In genomic region chr7:72498562-72499230, GRCm38 (mm10) we compare ENCODE assay signal across 9 mouse cellular contexts.
A peak's percentile ranks its signal among the peaks of the same experiment; 100 is the strongest.
DNase-seq lines count a peak whose midpoint lies in the region; ATAC-seq and TF ChIP-seq lines count a peak whose summit lies in the region.
"Had no signal": no experiment of that assay in that cellular context is flagged by ENCODE, and none has a peak within 500 bp of the region (broad histone marks: within the 10 kb centered on the region; RNA-seq: fewer than 3 reads in every experiment).

No protein-coding gene starts in this region.

- H3K27me3 ChIP-seq in heart, embryonic 10.5 days (ENCODE audit: insufficient read depth, poor library complexity, severe bottlenecking), result no peaks in the 10 kb centered on the region
- H3K27me3 ChIP-seq in thymus, adult 2 months (ENCODE audit: control insufficient read depth, insufficient read depth, low read length), result no peaks in the 10 kb centered on the region
- H3K27me3 ChIP-seq: midbrain, embryonic 12.5 days had no signal

- H3K4me1 ChIP-seq in heart, embryonic 10.5 days, result no peaks in the 10 kb centered on the region
- H3K4me1 ChIP-seq in thymus, adult 2 months (replicated peaks; ENCODE audit: control insufficient read depth, insufficient read depth, low read length), result no peaks in the 10 kb centered on the region

- H3K4me3 ChIP-seq in heart, embryonic 10.5 days, result no peak overlapping the region
- H3K4me3 ChIP-seq in thymus, adult 2 months (ENCODE audit: control insufficient read depth, insufficient read depth, low read length), result no peak overlapping the region
- H3K4me3 ChIP-seq: midbrain, embryonic 12.5 days had no signal

- no peak overlapping the region for H3K27ac ChIP-seq in heart, embryonic 10.5 days
- no peak overlapping the region for H3K27ac ChIP-seq in thymus, adult 2 months (ENCODE audit: control insufficient read depth, insufficient read depth, low read length)
- H3K27ac ChIP-seq: midbrain, embryonic 12.5 days had no signal

- no peaks in the 10 kb centered on the region for H3K9me3 ChIP-seq in heart, embryonic 10.5 days
- H3K9me3 ChIP-seq: midbrain, embryonic 12.5 days had no signal

- 72% methylated on average over 4 of the region's 4 CpGs for WGBS in heart, embryonic 10.5 days
- 27% methylated on average over 4 of the region's 4 CpGs for WGBS in thymus, adult 2 months

- no peak for TF ChIP-seq CTCF in thymus, adult 2 months (IDR thresholded peaks at IDR 0.05; ENCODE audit: borderline replicate concordance, control insufficient read depth, extremely low read depth, insufficient read depth, low read length, poor library complexity)

- ATAC-seq in monocyte, adult 5-6 weeks (replicated peaks; ENCODE audit: insufficient number of reproducible peaks, low FRiP score, low TSS enrichment, poor library complexity, severe bottlenecking), result no peak

- no peaks in the 10 kb centered on the region for H3K36me3 ChIP-seq in heart, embryonic 10.5 days
- no peaks in the 10 kb centered on the region for H3K36me3 ChIP-seq in thymus, adult 2 months (ENCODE audit: control insufficient read depth, insufficient read depth, low read length)
- H3K36me3 ChIP-seq: midbrain, embryonic 12.5 days had no signal

- TF ChIP-seq POLR2A in thymus, adult 2 months (IDR thresholded peaks at IDR 0.05; ENCODE audit: control insufficient read depth, extremely low read depth, insufficient read depth, low read length, poor library complexity), result no peak

- DNase-seq in heart, adult 18-20 months, result peak; percentile 52 to 58
- no peak for DNase-seq in heart, embryonic 10.5 days (ENCODE audit: low spot score)
- peak; percentile 70 for DNase-seq in urinary bladder, postnatal 14 days (ENCODE audit: low spot score)
- no peak for DNase-seq in urinary bladder, postnatal 10 days (ENCODE audit: low spot score)
- peak; percentile 7 to 24 for DNase-seq in layer of hippocampus, postnatal 36 days
- DNase-seq in embryo, embryonic 9.5 days (ENCODE audit: extremely low spot score), result no peak
- DNase-seq in thymus, adult 2 months, result no peak

Comparison
In these comparisons a context has a peak if more than half of its experiments do, and no peak if none do; other contexts are left out.
1. DNase-seq: peak in heart, adult 18-20 months (2 of 2), urinary bladder, postnatal 14 days (single experiment) and layer of hippocampus, postnatal 36 days (2 of 2); none in heart, embryonic 10.5 days (single experiment), urinary bladder, postnatal 10 days (single experiment), embryo, embryonic 9.5 days (single experiment) and thymus, adult 2 months (single experiment).